Mouse (Mus musculus) natural killer cell, adult 2 months (primary cell): ENCODE data around the gene Nampt.
A peak's percentile ranks its signal among the peaks of the same experiment; 100 is the strongest.

Experiments
- DNase-seq, 2 experiments: peaks; one replicate each; pipeline ENCODE4 v3.0.0; 2022; ENCODE audit warnings: low spot score in 2 of 2

The Nampt gene

GRCm38 (mm10) chr12:32897199-32898120 is 78.1 kb downstream of the Nampt start:
- DNase-seq = peak; percentile 67 to 83

DNA sequence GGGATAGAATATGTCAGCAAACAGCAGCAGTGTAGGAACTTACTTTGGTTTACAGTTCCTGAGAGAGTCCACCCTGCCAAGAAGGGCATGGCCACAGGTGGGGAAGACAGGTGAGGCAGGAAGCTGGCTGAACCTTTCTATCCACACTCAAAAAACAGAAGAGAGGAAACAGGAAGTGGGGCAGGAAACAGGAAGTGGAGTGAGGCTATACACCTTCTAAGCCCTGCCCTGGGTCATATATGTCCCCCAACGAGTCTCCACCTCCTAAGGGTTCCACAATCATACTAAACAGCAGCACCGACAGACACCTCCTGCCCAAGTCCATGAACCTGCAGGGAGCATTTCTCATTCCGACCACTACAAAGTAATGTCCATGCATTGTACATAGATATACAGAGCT is 81.7 kb downstream of the Nampt start:
- DNase-seq = no peak
